Mouse (Mus musculus): ENCODE results near the gene Chek2. TPM values are rescaled to one million over a fixed set of nuclear protein-coding genes. Genes with fewer than 3 reads are reported as not detected.

Gene Chek2
- total RNA-seq, 2 experiments from 2014 or later, result 0.76 to 0.80 TPM

GRCm38 (mm10) chr5:110898169-110898568 is 58.4 kb downstream of the Chek2 start:
- DNase-seq (ENCODE audit: low spot score), result no peak

- DNase-seq (ENCODE audit: low spot score), result no peak
Observed at GRCm38 (mm10) chr5:110898785-110899184, 59.0 kb downstream of the Chek2 start.

GRCm38 (mm10) chr5:110900331-110900730 is 60.6 kb downstream of the Chek2 start:
- DNase-seq (ENCODE audit: low spot score), result no peak

- DNase-seq (ENCODE audit: low spot score), result no peak
Observed at GRCm38 (mm10) chr5:110906708-110907107, 66.9 kb downstream of the Chek2 start.

GRCm38 (mm10) chr5:110908879-110909278 is 69.1 kb downstream of the Chek2 start:
- DNase-seq (ENCODE audit: low spot score), result no peak

GRCm38 (mm10) chr5:110909955-110910589 is 70.3 kb downstream of the Chek2 start:
- no peak for DNase-seq (ENCODE audit: low spot score)

- no peak for DNase-seq (ENCODE audit: low spot score)
Observed at GRCm38 (mm10) chr5:110914859-110915258, 75.1 kb downstream of the Chek2 start.

- DNase-seq (ENCODE audit: low spot score), result no peak
Observed at GRCm38 (mm10) chr5:110916241-110916640, 76.5 kb downstream of the Chek2 start.

GRCm38 (mm10) chr5:110919541-110919940 is 79.8 kb downstream of the Chek2 start:
- DNase-seq (ENCODE audit: low spot score), result no peak

- DNase-seq (ENCODE audit: low spot score), result peak; percentile 25
Observed at GRCm38 (mm10) chr5:110923336-110923735, 83.6 kb downstream of the Chek2 start.

Other genes with a start within 250 kb of the Chek2 start
- 10 to 100 TPM; 14.1 to 15.4 TPM for gene Noc4l, start 186.6 kb upstream of the Chek2 start, total RNA-seq (2021)
- 1 to 10 TPM; 6.0 to 8.5 TPM for gene Ddx51, start 186.5 kb upstream of the Chek2 start, total RNA-seq (2021)
- 10 to 100 TPM; 21.2 to 24.9 TPM for gene Ep400, start 69.3 kb upstream of the Chek2 start, total RNA-seq (2021)
- gene Pus1, start 59.3 kb upstream of the Chek2 start, total RNA-seq (2021), result 10 to 100 TPM; 10.7 to 11.4 TPM
- 10 to 100 TPM; 57.4 to 66.1 TPM for gene Ulk1, start 29.9 kb upstream of the Chek2 start, total RNA-seq (2021)
- 10 to 100 TPM; 11.8 to 15.6 TPM for gene Hscb, start 202 bp upstream of the Chek2 start, total RNA-seq (2021)
- 10 to 100 TPM; 12.3 to 13.2 TPM for gene Ttc28, start 39.8 kb downstream of the Chek2 start, total RNA-seq (2021)